8 mouse cellular contexts compared by ENCODE assay signal in the genomic region with DNA sequence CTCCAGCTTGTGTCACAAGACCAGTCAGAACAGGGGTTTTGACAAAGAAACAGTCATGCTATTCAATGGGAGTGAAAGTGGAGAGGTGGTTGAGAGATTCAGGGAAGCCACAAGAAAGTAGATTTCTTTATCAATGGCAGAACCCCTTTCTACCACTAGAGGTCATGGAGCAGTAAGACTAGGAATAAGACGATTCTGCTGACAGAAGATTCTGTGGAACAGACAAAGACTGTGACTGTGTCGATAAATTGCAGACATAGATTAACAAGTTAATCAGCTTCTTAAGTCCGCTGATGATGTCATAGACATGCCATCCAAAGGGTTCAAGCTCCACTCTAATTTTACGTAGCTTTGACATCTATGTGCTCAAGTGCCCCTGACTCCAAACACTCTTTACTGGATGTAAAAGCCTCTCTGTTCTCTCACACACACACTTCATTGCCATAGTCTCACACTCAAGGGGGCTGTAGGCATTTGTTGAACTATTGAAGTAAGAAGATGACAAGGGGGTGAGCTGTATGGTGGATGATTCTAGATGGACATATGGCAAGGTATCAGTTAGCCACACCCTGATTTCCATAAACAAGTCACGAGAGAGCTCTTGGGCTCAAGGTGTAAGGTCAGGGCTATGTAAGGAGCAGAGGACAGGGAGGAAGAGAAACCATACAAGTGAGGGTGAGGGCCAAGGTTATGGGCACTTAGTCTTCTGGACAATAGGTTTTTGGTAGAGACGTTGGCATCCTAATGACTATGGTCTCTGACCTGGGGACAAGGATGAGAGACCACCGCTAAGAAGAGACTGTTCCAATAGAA.
A peak's percentile ranks its signal among the peaks of the same experiment; 100 is the strongest.
DNase-seq lines count a peak whose midpoint lies in the region; ATAC-seq lines count a peak whose summit lies in the region.

No protein-coding gene starts in this region.

- 39% methylated on average over 7 of the region's 7 CpGs for WGBS in liver, embryonic 13.5 days (ENCODE audit: insufficient replicate concordance)
- WGBS in liver, embryonic 11.5 days = 51% methylated on average over 7 of the region's 7 CpGs
- WGBS in neural tube, embryonic 13.5 days = 59% methylated on average over 7 of the region's 7 CpGs

- DNase-seq in cerebellum, adult 18-20 months = peak; percentile 6 to 9
- no peak for DNase-seq in cerebellum, postnatal 4 days (ENCODE audit: low spot score in 2 of 2)
- peak; percentile 12 for DNase-seq in liver, embryonic 13.5 days
- no peak for DNase-seq in liver, embryonic 11.5 days (ENCODE audit: low spot score)
- DNase-seq in adrenal gland, postnatal 25 days = no peak

- no peak overlapping the region for H3K4me3 ChIP-seq in liver, embryonic 13.5 days (replicated peaks)
- no peak overlapping the region for H3K4me3 ChIP-seq in liver, embryonic 11.5 days (ENCODE audit: low read depth, low read length)
- no peak overlapping the region for H3K4me3 ChIP-seq in neural tube, embryonic 13.5 days

- H3K9me3 ChIP-seq in liver, embryonic 13.5 days (replicated peaks) = no peaks in the 10 kb centered on the region
- no peaks in the 10 kb centered on the region for H3K9me3 ChIP-seq in liver, embryonic 11.5 days (ENCODE audit: control insufficient read depth, low read length)
- H3K9me3 ChIP-seq in neural tube, embryonic 13.5 days = no peaks in the 10 kb centered on the region

- H3K36me3 ChIP-seq in liver, embryonic 13.5 days = no peaks in the 10 kb centered on the region
- no peaks in the 10 kb centered on the region for H3K36me3 ChIP-seq in liver, embryonic 11.5 days (ENCODE audit: control insufficient read depth, insufficient read depth, low read length)
- no peaks in the 10 kb centered on the region for H3K36me3 ChIP-seq in neural tube, embryonic 13.5 days

- no peak overlapping the region for H3K4me2 ChIP-seq in liver, embryonic 13.5 days
- no peak overlapping the region for H3K4me2 ChIP-seq in liver, embryonic 11.5 days
- H3K4me2 ChIP-seq in neural tube, embryonic 13.5 days = no peak overlapping the region

- no peaks in the 10 kb centered on the region for H3K27me3 ChIP-seq in liver, embryonic 13.5 days
- H3K27me3 ChIP-seq in liver, embryonic 11.5 days (replicated peaks; ENCODE audit: control insufficient read depth, insufficient read depth, low read length) = no peaks in the 10 kb centered on the region
- H3K27me3 ChIP-seq in neural tube, embryonic 13.5 days = peaks cover 16% of the 10 kb centered on the region

- H3K9ac ChIP-seq in liver, embryonic 13.5 days = no peak overlapping the region
- H3K9ac ChIP-seq in liver, embryonic 11.5 days (ENCODE audit: low read depth, low read length) = no peak overlapping the region
- H3K9ac ChIP-seq in neural tube, embryonic 13.5 days = no peak overlapping the region

- H3K27ac ChIP-seq in liver, embryonic 13.5 days = no peak overlapping the region
- H3K27ac ChIP-seq in liver, embryonic 11.5 days (ENCODE audit: low read depth, low read length) = no peak overlapping the region
- H3K27ac ChIP-seq in neural tube, embryonic 13.5 days (replicated peaks) = no peak overlapping the region

- no peak for ATAC-seq in liver, embryonic 13.5 days (ENCODE audit: low read depth)
- ATAC-seq in liver, embryonic 11.5 days (replicated peaks; ENCODE audit: low FRiP score) = no peak
- peak; percentile 84 for ATAC-seq in common myeloid progenitor, adult 5-6 weeks (replicated peaks; ENCODE audit: low read depth, poor library complexity, severe bottlenecking)
- ATAC-seq in inflammation-experienced regulatory T-cells, adult 6 months = peak; percentile 97
- ATAC-seq in neural tube, embryonic 13.5 days (ENCODE audit: low read depth) = peak; percentile 49

- H3K4me1 ChIP-seq in liver, embryonic 13.5 days (replicated peaks) = peaks cover 40% of the 10 kb centered on the region
- peaks cover 2% of the 10 kb centered on the region for H3K4me1 ChIP-seq in liver, embryonic 11.5 days (replicated peaks; ENCODE audit: control insufficient read depth, insufficient read depth, low read length)
- H3K4me1 ChIP-seq in neural tube, embryonic 13.5 days (replicated peaks) = no peaks in the 10 kb centered on the region

Comparison
In these comparisons a context has a peak if more than half of its experiments do, and no peak if none do; other contexts are left out.
1. DNase-seq: peak in cerebellum, adult 18-20 months (2 of 2) and liver, embryonic 13.5 days (single experiment); none in cerebellum, postnatal 4 days (0 of 2), liver, embryonic 11.5 days (single experiment) and adrenal gland, postnatal 25 days (single experiment).
2. ATAC-seq: peak in common myeloid progenitor, adult 5-6 weeks (single experiment), inflammation-experienced regulatory T-cells, adult 6 months (single experiment) and neural tube, embryonic 13.5 days (single experiment); none in liver, embryonic 13.5 days (single experiment) and liver, embryonic 11.5 days (single experiment).